Mouse (Mus musculus) midbrain, embryonic 16.5 days (tissue): ENCODE data around the gene Nudt21. TPM values are rescaled to one million over a fixed set of nuclear protein-coding genes. Genes with fewer than 3 reads are reported as not detected.

Experiments
- ATAC-seq: fragments of 200-750 bp; cut with Nextera tagmentation; 2 replicates; pipeline ENCODE4 v1.8.0; 2017; ENCODE audit warnings: moderate TSS enrichment
- H3K27ac ChIP-seq: fragments of 300-500 bp; sonication (generic); 2 replicates; pipeline ENCODE4 v1.5.1; 2014; ENCODE audit warnings: mild to moderate bottlenecking, low read length, mixed read lengths
- H3K27me3 ChIP-seq: fragments of 300-500 bp; sonication (generic); 2 replicates; pipeline ENCODE4 v1.6.1; 2014; ENCODE audit warnings: low read depth, low read length, mixed read lengths; ENCODE audit not compliant: control insufficient read depth, insufficient read depth
- H3K36me3 ChIP-seq: fragments of 300-500 bp; sonication (generic); 2 replicates; pipeline ENCODE4 v1.6.1; 2014; ENCODE audit warnings: mild to moderate bottlenecking, low read length, moderate library complexity, mixed read lengths; ENCODE audit not compliant: control insufficient read depth, insufficient read depth
- H3K4me1 ChIP-seq: fragments of 300-500 bp; sonication (generic); 2 replicates; pipeline ENCODE4 v1.6.1; 2014; ENCODE audit warnings: mild to moderate bottlenecking, low read length, mixed read lengths; ENCODE audit not compliant: control insufficient read depth, insufficient read depth
- H3K4me2 ChIP-seq: fragments of 300-500 bp; sonication (generic); 2 replicates; pipeline ENCODE4 v1.6.1; 2014; ENCODE audit warnings: mild to moderate bottlenecking, low read length, mixed read lengths
- H3K4me3 ChIP-seq: fragments of 300-500 bp; sonication (generic); 2 replicates; pipeline ENCODE4 v1.5.1; 2014; ENCODE audit warnings: low read depth, mild to moderate bottlenecking, low read length, moderate library complexity, mixed read lengths
- H3K9ac ChIP-seq: fragments of 300-500 bp; sonication (generic); 2 replicates; pipeline ENCODE4 v1.6.1; 2014; ENCODE audit warnings: low read depth, low read length, mixed read lengths
- H3K9me3 ChIP-seq: fragments of 300-500 bp; sonication (generic); replicated peaks from 2 replicates; pipeline ENCODE4 v1.6.1; 2014; ENCODE audit warnings: mild to moderate bottlenecking, low read length, mixed read lengths; ENCODE audit not compliant: control insufficient read depth, poor library complexity, severe bottlenecking
- WGBS: fragments of 180-500 bp; shearing (Covaris S2); extraction: QIAGEN DNeasy Blood & Tissue Kit; methylation state at CpG from one replicate; pipeline ENCODE4 v1.1.7; 2014; 5-methylcytosine and 5-hydroxymethylcytosine counted together
- polyA plus RNA-seq: library from polyadenylated mRNA; unstranded; fragments of >200 nt; fragmentation: Nextera tagmentation; extraction: Ambion mirVana; gene quantifications from 2 replicates; pipeline ENCODE4 v1.2.1, GENCODE M21; 2015

The Nudt21 gene
- 84.7 and 85.7 TPM in 2 replicates for polyA plus RNA-seq

DNA sequence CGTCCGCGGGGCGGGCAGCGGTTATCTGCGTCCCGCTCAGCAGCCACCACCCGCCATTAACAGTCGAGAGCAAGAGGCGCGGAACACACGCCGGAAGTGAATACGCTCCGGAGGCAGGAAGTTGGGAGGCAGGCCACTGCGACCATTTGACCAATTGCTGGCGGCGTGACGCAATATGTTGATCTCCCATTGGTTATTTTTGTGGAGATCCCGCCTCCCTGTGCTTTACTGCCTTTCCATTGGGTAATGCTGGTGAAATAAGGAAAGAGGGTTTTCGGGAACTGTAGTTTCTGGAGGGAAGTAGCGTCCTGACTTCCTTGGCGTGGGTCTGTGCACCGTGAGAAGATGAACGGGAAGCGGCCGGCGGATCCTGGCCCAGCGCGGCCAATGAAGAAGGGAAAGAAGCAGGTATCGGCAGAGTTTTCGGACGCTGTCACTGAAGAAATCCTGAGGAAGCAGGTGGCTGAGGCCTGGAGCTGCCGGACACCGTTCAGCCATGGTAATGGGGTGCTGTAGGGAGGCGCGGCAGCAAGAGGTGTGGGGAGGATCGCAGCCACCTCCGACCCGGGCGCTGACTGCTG is at the start of gene Nudt21, which contains the start of gene Ogfod1:
Gene Nudt21, minus strand, starts transcription at position 88 of the 581 bp plus-strand sequence.
Gene Ogfod1, plus strand, starts transcription at position 255 of the 581 bp plus-strand sequence.
- no peaks in the 10 kb centered on the region for H3K9me3 ChIP-seq
- under 1% methylated on average over 36 of the region's 41 CpGs for WGBS
- H3K4me1 ChIP-seq, result peaks cover 39% of the 10 kb centered on the region
- H3K4me3 ChIP-seq, result peak within 1 kb of the TSS; percentile 85
- H3K27ac ChIP-seq, result peak within 1 kb of the TSS; percentile 82
- ATAC-seq, result peak; percentile 98
- no peaks in the 10 kb centered on the region for H3K36me3 ChIP-seq
- H3K9ac ChIP-seq, result peak within 1 kb of the TSS; percentile 79
- peak within 1 kb of the TSS; percentile 93 for H3K4me2 ChIP-seq
- H3K27me3 ChIP-seq, result no peaks in the 10 kb centered on the region

DNA sequence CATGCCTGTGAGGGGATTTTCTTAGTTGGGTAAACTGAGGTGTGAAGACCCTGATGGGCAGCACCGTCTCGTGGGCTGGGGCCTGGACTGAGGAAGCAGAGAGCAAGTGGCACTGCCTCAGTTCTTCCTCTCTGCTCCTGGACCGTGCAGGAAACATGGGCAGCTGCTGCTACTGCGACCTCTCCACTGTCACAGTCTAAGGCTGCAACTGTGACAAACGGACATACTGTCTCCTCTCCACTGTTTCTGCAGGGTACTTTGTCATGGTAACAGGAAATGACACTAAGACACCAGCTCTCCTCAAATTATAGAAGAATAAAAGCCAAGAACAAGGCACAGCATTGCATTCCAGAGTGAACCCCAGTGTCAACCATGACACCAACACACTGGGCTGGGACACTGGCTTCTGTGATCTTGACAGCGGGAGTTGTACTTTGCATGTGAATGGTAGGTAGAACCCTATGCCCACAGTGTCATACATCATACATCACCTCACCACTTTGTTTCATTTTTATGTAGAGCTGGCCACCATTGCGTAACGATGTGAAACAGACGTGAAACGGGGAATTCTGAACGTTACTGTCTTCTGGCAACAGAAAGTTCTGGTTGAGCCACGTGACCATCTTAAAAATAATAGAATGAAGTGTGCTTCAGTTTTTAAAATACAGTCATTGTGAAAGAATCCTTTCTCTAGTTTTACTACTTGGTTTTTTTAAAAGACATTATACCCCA is 39.8 kb upstream of the Nudt21 start:
- Histone ChIP-seq H3K27me3 (no peaks in the 10 kb centered on the region), H3K36me3 (peaks cover 17% of the 10 kb centered on the region), H3K4me3 (no peak overlapping the region), H3K27ac (no peak overlapping the region), H3K4me2 (no peak overlapping the region), H3K9ac (no peak overlapping the region), H3K4me1 (no peaks in the 10 kb centered on the region), H3K9me3 (no peaks in the 10 kb centered on the region)
- 81% methylated on average over 12 of the region's 12 CpGs for WGBS
- ATAC-seq, result no peak

DNA sequence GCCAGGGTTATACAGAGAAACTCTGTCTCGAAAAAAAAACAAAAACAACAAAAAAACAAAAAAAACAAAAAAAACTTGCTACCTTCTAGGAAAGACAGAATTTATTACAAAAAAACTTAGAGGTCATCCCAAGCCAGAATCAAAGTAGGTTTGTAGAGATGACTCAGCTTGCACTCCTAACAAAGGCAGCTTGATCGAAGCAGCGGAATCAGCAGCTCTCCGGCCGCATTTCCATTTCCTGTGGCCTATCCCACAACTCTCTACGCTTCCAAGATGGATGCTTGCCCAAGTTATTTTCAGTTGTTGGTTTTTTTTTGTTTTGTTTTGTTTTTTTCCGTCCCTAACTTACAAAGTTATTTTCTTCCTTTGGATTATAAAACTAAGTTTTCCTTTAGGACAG is 32.0 kb upstream of the Nudt21 start:
- WGBS, result 94% methylated on average over 7 of the region's 7 CpGs
- Histone ChIP-seq H3K9me3 (no peaks in the 10 kb centered on the region), H3K9ac (no peak overlapping the region), H3K27ac (no peak overlapping the region), H3K27me3 (no peaks in the 10 kb centered on the region), H3K4me3 (no peak overlapping the region), H3K4me1 (no peaks in the 10 kb centered on the region), H3K4me2 (no peak overlapping the region), H3K36me3 (peaks cover 25% of the 10 kb centered on the region)
- no peak for ATAC-seq

DNA sequence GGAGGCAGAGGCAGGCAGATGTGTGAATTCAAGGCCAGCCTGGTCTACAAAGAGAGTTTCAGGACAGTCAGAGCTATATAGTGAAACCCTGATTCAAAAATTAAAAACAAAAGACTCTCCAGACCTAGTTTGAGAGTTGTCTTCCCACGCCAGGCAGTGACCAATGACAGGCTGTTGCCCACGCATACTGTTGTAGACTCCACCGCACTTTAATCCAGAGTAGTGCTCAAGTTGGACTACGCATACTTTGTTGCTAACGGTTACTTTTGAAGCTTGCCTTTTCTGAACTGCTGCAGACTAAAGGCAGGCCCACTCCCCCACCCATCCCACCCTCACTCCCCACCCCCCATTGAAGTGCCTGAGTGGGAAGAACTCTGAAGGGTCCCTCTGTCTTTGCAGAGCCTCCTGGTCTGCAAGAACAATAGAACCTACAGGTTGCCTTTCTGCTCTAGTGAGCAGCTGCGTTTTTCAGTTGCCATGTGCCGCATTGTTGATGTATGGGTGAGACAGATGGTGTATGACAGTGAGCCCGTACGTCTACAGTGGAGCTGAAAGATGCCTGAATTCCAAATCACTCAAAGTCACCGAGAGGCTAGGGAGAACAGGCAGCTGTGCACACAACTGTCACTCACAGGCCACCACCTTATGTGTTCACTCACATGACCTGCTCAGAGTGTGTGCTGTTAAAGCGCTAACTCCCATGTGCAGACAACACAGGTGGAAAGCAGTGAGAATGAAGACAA is 29.5 kb upstream of the Nudt21 start:
- H3K4me2 ChIP-seq, result no peak overlapping the region
- H3K9ac ChIP-seq, result no peak overlapping the region
- ATAC-seq, result peak; percentile 66
- H3K4me1 ChIP-seq, result no peaks in the 10 kb centered on the region
- H3K9me3 ChIP-seq, result no peaks in the 10 kb centered on the region
- no peaks in the 10 kb centered on the region for H3K27me3 ChIP-seq
- H3K36me3 ChIP-seq, result peaks cover 30% of the 10 kb centered on the region
- no peak overlapping the region for H3K27ac ChIP-seq
- WGBS, result 18% methylated on average over 11 of the region's 11 CpGs
- H3K4me3 ChIP-seq, result no peak overlapping the region

DNA sequence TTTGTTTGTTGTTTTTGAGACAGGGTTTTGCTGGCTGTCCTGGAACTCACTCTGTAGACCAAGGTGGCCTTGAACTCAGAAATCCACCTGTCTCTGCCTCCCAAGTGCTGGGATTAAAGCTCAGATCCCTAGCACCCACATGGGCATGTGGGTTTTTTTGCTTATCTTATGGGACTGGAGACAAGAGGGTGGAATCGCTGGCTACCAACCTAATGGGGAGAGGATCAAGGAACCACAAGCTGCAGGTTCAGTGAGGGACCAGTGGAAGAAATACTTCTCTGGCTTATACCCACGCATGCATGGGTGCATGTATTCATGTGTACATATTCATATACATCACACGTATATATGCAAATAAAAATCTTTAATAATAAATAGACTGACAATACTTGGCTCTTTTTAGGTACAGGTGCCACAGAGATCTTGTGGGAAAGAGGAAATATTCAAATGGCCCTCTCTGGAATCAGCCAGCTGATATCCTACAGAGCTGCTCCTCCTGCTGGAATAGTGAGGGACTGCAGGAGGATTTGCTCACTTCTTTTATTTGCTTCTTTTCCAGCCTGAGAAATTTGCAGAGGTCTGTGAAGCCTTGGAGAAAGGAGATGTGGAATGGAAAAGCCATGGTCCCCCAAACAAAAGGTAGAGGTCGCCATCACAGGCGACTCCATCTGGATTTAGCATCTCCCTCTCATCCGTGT is 20.5 kb upstream of the Nudt21 start:
- Histone ChIP-seq H3K4me2 (no peak overlapping the region), H3K4me3 (no peak overlapping the region), H3K9ac (no peak overlapping the region), H3K9me3 (no peaks in the 10 kb centered on the region), H3K36me3 (peaks cover 28% of the 10 kb centered on the region), H3K4me1 (no peaks in the 10 kb centered on the region), H3K27me3 (no peaks in the 10 kb centered on the region), H3K27ac (no peak overlapping the region)
- ATAC-seq, result 0 out of 2 replicates have a peak, but pooled peaks have one; percentile 36
- 63% methylated on average over 6 of the region's 6 CpGs for WGBS

DNA sequence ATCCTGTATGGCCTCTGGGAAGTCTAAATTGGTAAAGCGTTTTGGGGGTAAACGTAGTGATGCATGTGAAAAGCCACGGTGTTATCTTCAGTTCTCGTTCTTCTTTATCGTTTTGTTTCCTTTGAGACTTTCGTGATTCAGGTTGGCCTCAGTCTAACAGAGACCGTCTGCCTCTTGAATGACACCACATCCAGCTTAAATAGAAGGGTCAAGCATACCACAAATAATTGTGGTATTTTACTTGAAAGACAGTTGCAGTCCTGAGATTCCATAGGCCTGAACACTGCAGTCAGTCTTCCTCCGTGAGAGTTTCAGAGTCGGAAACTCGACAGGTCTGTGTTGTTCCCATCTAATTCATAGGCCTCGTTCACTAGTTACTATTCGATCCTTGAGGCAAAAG is 15.9 kb upstream of the Nudt21 start:
- Histone ChIP-seq H3K4me3 (no peak overlapping the region), H3K9ac (no peak overlapping the region), H3K27me3 (no peaks in the 10 kb centered on the region), H3K4me2 (no peak overlapping the region), H3K4me1 (no peaks in the 10 kb centered on the region), H3K9me3 (no peaks in the 10 kb centered on the region), H3K36me3 (peaks cover 12% of the 10 kb centered on the region), H3K27ac (no peak overlapping the region)
- ATAC-seq, result no peak
- whole genome bisulfite sequencing, result 92% methylated on average over 12 of the region's 12 CpGs

DNA sequence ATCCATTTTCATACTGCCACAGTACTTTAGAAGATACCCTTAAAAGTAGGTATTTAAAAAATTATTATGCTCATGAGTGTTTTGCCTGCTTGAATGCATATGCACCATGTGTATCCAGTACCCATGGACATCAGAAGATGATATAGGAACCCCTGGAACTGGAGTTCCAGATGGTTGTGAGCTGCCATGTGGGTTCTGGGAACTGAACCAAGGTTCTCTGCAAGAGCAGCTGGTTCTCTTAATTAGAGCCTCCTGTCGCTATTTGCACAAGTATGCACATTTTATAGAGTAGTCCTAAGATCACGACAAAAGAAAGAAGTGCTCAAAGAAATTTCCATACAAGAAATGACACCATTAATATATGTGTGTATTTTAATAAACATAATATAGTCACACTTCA is 11.0 kb upstream of the Nudt21 start:
- Histone ChIP-seq H3K9me3 (no peaks in the 10 kb centered on the region), H3K36me3 (peaks cover 5% of the 10 kb centered on the region; the same call in 1 of the 2 replicates), H3K9ac (no peak overlapping the region), H3K4me3 (no peak overlapping the region), H3K4me1 (no peaks in the 10 kb centered on the region), H3K27me3 (no peaks in the 10 kb centered on the region), H3K4me2 (no peak overlapping the region), H3K27ac (no peak overlapping the region)
- no peak for ATAC-seq
- WGBS, result 90% methylated on average over 2 of the region's 2 CpGs

DNA sequence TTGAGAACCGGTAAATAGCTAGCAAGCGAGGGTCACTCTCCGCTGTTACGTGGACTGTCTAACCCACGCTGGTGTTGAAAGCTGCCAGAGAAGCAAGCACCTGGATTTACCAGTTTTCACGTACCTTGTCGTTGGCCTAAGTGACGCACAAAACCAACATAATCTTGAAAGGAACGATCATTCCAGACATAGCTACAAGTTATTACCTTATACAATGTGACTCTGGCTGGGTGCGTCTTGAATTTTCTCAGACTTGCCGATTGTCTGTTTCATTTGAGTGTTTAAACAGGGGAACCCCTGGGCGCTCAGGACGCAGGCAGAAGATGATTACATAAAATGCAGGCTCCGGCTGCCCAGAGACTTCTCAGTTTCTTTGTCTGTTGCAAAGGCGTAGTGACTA is 975 bp upstream of the Nudt21 start:
- 8% methylated on average over 15 of the region's 15 CpGs for WGBS
- Histone ChIP-seq H3K27ac (peak overlapping the region; percentile 80; the same call in 1 of the 2 replicates), H3K36me3 (no peaks in the 10 kb centered on the region), H3K27me3 (no peaks in the 10 kb centered on the region), H3K4me2 (peak overlapping the region; percentile 84), H3K9me3 (no peaks in the 10 kb centered on the region), H3K4me3 (peak overlapping the region; percentile 85), H3K4me1 (peaks cover 39% of the 10 kb centered on the region), H3K9ac (peak overlapping the region; percentile 79)
- no peak for ATAC-seq
